Mouse (Mus musculus) MEL (cell line): Measurements from ENCODE around the gene Itpripl2. TPM values are rescaled to one million over a fixed set of nuclear protein-coding genes. Genes with fewer than 3 reads are reported as not detected.

ENCODE experiments used
- DNase-seq: peaks from one replicate; pipeline ENCODE4 v3.0.0; 2011; ENCODE audit warnings: low read depth, low spot score
- H3K27ac ChIP-seq: 2 replicates; pipeline ENCODE4 v1.5.1; 2012; ENCODE audit warnings: low read depth, mild to moderate bottlenecking, control low read depth, low read length, moderate library complexity; ENCODE audit not compliant: control insufficient read depth
- H3K27me3 ChIP-seq, 2 experiments: fragments of 150-350 bp in 1 of 2; sonication (generic) in 1 of 2; 2 replicates each; pipeline ENCODE4 v1.6.1; 2012; ENCODE audit warnings: low read length in 2 of 2, mild to moderate bottlenecking in 2 of 2, improper control_type of control experiment in 1 of 2, moderate library complexity in 1 of 2; ENCODE audit not compliant: insufficient read depth in 2 of 2, control insufficient read depth in 1 of 2
- H3K36me3 ChIP-seq, 2 experiments: 2 replicates each; pipeline ENCODE4 v1.6.1; 2012 to 2014; ENCODE audit warnings: low read length in 2 of 2, improper control_type of control experiment in 1 of 2, inconsistent platforms in 1 of 2, mild to moderate bottlenecking in 1 of 2; ENCODE audit not compliant: insufficient read depth in 2 of 2, control insufficient read depth in 1 of 2
- H3K4me1 ChIP-seq, 2 experiments: fragments of 150-350 bp in 1 of 2; sonication (generic) in 1 of 2; 2 replicates each; pipeline ENCODE4 v1.6.1; 2012; ENCODE audit warnings: low read length in 2 of 2, improper control_type of control experiment in 1 of 2, mild to moderate bottlenecking in 1 of 2; ENCODE audit not compliant: insufficient read depth in 2 of 2, control insufficient read depth in 1 of 2
- H3K4me3 ChIP-seq, 2 experiments: fragments of 150-350 bp in 1 of 2; sonication (generic) in 1 of 2; 2 replicates each; pipeline ENCODE4 v1.5.1; 2012; ENCODE audit warnings: low read depth in 2 of 2, low read length in 2 of 2, mild to moderate bottlenecking in 2 of 2, moderate library complexity in 2 of 2, control low read depth in 1 of 2, improper control_type of control experiment in 1 of 2; ENCODE audit not compliant: control insufficient read depth in 1 of 2, insufficient read depth in 1 of 2
- H3K79me2 ChIP-seq: 2 replicates; pipeline ENCODE4 v1.6.1; 2012; ENCODE audit warnings: mild to moderate bottlenecking, low read length, moderate library complexity; ENCODE audit not compliant: control insufficient read depth, poor library complexity, insufficient read depth
- H3K9ac ChIP-seq: 2 replicates; pipeline ENCODE4 v1.6.1; 2012; ENCODE audit warnings: low read depth, mild to moderate bottlenecking, control low read depth, low read length, moderate library complexity; ENCODE audit not compliant: control insufficient read depth, poor library complexity, severe bottlenecking
- H3K9me3 ChIP-seq: fragments of 150-350 bp; sonication (generic); replicated peaks from 2 replicates; pipeline ENCODE4 v1.6.1; 2012; ENCODE audit warnings: mild to moderate bottlenecking, low read length, improper control_type of control experiment, moderate library complexity; ENCODE audit not compliant: insufficient read depth
- CHD1 ChIP-seq: IDR thresholded peaks from 2 replicates; pipeline ENCODE4 v1.6.1; 2012; ENCODE audit warnings: low read depth, mild to moderate bottlenecking, inconsistent platforms, low read length, improper control_type of control experiment
- CHD2 ChIP-seq: IDR thresholded peaks from 2 replicates; pipeline ENCODE4 v1.6.1; 2011; ENCODE audit warnings: low read length, improper control_type of control experiment
- ELF1 ChIP-seq: IDR thresholded peaks from 2 replicates; pipeline ENCODE4 v1.6.1; 2014; ENCODE audit warnings: low read depth, mild to moderate bottlenecking, inconsistent platforms, low read length, improper control_type of control experiment, moderate library complexity
- EP300 ChIP-seq, 2 experiments: IDR thresholded peaks; 2 replicates each; pipeline ENCODE4 v1.6.1; 2011; ENCODE audit warnings: improper control_type of control experiment in 2 of 2, low read length in 2 of 2, low read depth in 1 of 2, mild to moderate bottlenecking in 1 of 2
- ETS1 ChIP-seq: IDR thresholded peaks from 2 replicates; pipeline ENCODE4 v1.6.1; 2012; ENCODE audit warnings: low read depth, mild to moderate bottlenecking, inconsistent platforms, low read length, improper control_type of control experiment, moderate library complexity
- MAX ChIP-seq: IDR thresholded peaks from 2 replicates; pipeline ENCODE4 v1.6.1; 2011; ENCODE audit warnings: low read length, improper control_type of control experiment
- MAZ ChIP-seq: IDR thresholded peaks from 2 replicates; pipeline ENCODE4 v1.6.1; 2012; ENCODE audit warnings: low read depth, mild to moderate bottlenecking, inconsistent platforms, low read length, improper control_type of control experiment
- MEF2A ChIP-seq: IDR thresholded peaks from 2 replicates; pipeline ENCODE4 v1.6.1; 2014; ENCODE audit warnings: low read depth, mild to moderate bottlenecking, inconsistent platforms, low read length, improper control_type of control experiment; ENCODE audit not compliant: poor library complexity, insufficient replicate concordance, severe bottlenecking; ENCODE audit errors: extremely low read depth
- MYB ChIP-seq: IDR thresholded peaks from 2 replicates; pipeline ENCODE4 v1.6.1; 2011; ENCODE audit warnings: mild to moderate bottlenecking, low read depth, low read length, improper control_type of control experiment
- NELFE ChIP-seq: IDR thresholded peaks from 2 replicates; pipeline ENCODE4 v1.6.1; 2011; ENCODE audit warnings: low read depth, low read length, improper control_type of control experiment
- NRF1 ChIP-seq: IDR thresholded peaks from 2 replicates; pipeline ENCODE4 v1.6.1; 2014; ENCODE audit warnings: low read depth, mild to moderate bottlenecking, inconsistent platforms, low read length, improper control_type of control experiment, moderate library complexity; ENCODE audit not compliant: poor library complexity, insufficient read depth, severe bottlenecking
- RAD21 ChIP-seq: IDR thresholded peaks from 2 replicates; pipeline ENCODE4 v1.6.1; 2011; ENCODE audit warnings: mild to moderate bottlenecking, low read depth, low read length, improper control_type of control experiment
- RCOR1 ChIP-seq: IDR thresholded peaks from 2 replicates; pipeline ENCODE4 v1.6.1; 2012; ENCODE audit warnings: low read depth, mild to moderate bottlenecking, inconsistent platforms, low read length, improper control_type of control experiment
- SIN3A ChIP-seq: IDR thresholded peaks from 2 replicates; pipeline ENCODE4 v1.6.1; 2012; ENCODE audit warnings: low read length, improper control_type of control experiment, inconsistent platforms
- TAL1 ChIP-seq: IDR thresholded peaks from 2 replicates; pipeline ENCODE4 v1.6.1; 2012; ENCODE audit warnings: mild to moderate bottlenecking, inconsistent platforms, low read length, moderate library complexity, mixed read lengths
- TCF12 ChIP-seq: IDR thresholded peaks from 2 replicates; pipeline ENCODE4 v1.6.1; 2014; ENCODE audit warnings: low read depth, mild to moderate bottlenecking, inconsistent platforms, low read length, improper control_type of control experiment, moderate library complexity
- USF2 ChIP-seq, 2 experiments: IDR thresholded peaks; 2 replicates each; pipeline ENCODE4 v1.6.1; 2011 to 2012; ENCODE audit warnings: improper control_type of control experiment in 2 of 2, low read length in 2 of 2, borderline replicate concordance in 1 of 2, inconsistent platforms in 1 of 2, low read depth in 1 of 2, mild to moderate bottlenecking in 1 of 2; ENCODE audit not compliant: insufficient read depth in 1 of 2
- ZC3H11A ChIP-seq: IDR thresholded peaks from 2 replicates; pipeline ENCODE4 v1.6.1; 2012; ENCODE audit warnings: low read depth, mild to moderate bottlenecking, inconsistent platforms, low read length, improper control_type of control experiment
- ZKSCAN1 ChIP-seq: IDR thresholded peaks from 2 replicates; pipeline ENCODE4 v1.6.1; 2012; ENCODE audit warnings: low read depth, mild to moderate bottlenecking, inconsistent platforms, low read length, improper control_type of control experiment, moderate library complexity
- ZMIZ1 ChIP-seq: IDR thresholded peaks from 2 replicates; pipeline ENCODE4 v1.6.1; 2012; ENCODE audit warnings: low read depth, mild to moderate bottlenecking, inconsistent platforms, low read length, improper control_type of control experiment, moderate library complexity
- ZNF384 ChIP-seq: IDR thresholded peaks from 2 replicates; pipeline ENCODE4 v1.6.1; 2012; ENCODE audit warnings: low read depth, mild to moderate bottlenecking, inconsistent platforms, low read length, improper control_type of control experiment
- polyA plus RNA-seq, 2 experiments: library from polyadenylated mRNA; stranded (reverse) in 1 of 2; unstranded in 1 of 2; fragments of >175 nt in 1 of 2; fragments of >200 nt in 1 of 2; gene quantifications; 2 replicates each; pipeline versions ENCODE4 v1.2.1 to v1.2.4; 2012; ENCODE audit warnings: low replicate concordance in 2 of 2, low read depth in 1 of 2; ENCODE audit not compliant: insufficient read length in 2 of 2, insufficient read depth in 1 of 2, missing spikeins in 1 of 2
- total RNA-seq: library from RNA; depleted of rRNA; stranded (reverse); fragments of 300-350 nt; gene quantifications from 2 replicates; pipeline ENCODE4 v1.2.3, GENCODE M21; 2012

The Itpripl2 gene
- total and polyA plus RNA-seq, 3 experiments = 4.3 to 4.8 TPM; not detected in 1

DNA sequence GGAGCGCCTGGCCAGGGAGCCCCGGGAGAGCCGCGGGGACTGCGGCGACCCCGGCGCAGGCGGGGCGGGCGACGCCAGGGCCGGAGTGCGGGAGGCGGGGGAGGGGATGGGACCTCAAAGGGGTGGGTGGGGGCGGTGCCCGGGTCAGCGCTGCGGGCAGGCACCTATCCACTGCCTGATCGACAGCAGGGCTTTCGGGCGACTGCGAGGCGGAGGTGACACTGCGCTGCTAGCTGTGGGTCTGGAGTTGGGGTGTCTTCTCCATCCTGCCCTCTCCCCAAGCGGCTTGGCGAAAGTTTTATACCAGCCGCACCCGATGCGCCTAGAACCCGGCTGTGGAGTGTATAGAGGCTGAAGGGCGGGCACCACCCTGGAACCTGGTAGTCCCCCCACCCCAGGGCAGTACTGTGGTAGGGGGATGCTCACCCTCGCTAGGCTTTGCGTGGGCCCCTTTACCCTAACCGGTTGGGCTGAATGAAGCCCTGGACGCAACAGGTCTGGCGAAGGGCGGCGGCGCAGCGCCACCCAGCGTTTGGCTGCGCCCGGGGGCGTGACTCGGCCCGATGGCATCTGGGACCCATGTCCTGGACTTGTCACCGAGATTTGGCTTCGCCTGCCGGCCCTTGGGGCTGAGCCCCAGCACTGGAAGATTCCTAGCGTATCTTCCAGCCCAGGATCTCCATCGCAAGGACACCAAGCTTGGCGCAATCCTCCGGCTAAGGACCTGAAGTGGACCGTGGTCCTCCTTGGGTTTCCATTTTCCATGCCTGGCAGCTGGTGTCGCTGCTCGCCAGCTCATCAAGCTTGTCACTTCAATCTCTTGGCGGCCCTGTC is 43.4 kb downstream of the Itpripl2 start, which contains the start of gene Syt17:
Gene Syt17, minus strand, starts transcription at position 89 of the 834 bp plus-strand sequence.
- H3K9me3 ChIP-seq = no peaks in the 10 kb centered on the region
- H3K27me3 ChIP-seq = no peaks in the 10 kb centered on the region
- DNase-seq = no peak
- no peak within 1 kb of the TSS for H3K27ac ChIP-seq
- TF ChIP-seq RCOR1 (no peak), ZNF384 (no peak), ETS1 (no peak), MAZ (no peak), NELFE (no peak), MAX (no peak), EP300 (IDR thresholded peaks at IDR 0.05; ENCODE audit: low read depth in 1 of 2, low read length in 2 of 2) (no peak), MEF2A (no peak), MYB (no peak), TAL1 (no peak), NRF1 (no peak), ELF1 (no peak), RAD21 (no peak), SIN3A (no peak), USF2 (IDR thresholded peaks at IDR 0.05; ENCODE audit: borderline replicate concordance in 1 of 2, insufficient read depth in 1 of 2, low read depth in 1 of 2, low read length in 2 of 2) (no peak), CHD1 (no peak)
- no peaks in the 10 kb centered on the region for H3K4me1 ChIP-seq
- no peak within 1 kb of the TSS for H3K4me3 ChIP-seq
- H3K36me3 ChIP-seq = no peaks in the 10 kb centered on the region
- no peak within 1 kb of the TSS for H3K9ac ChIP-seq
- no peaks in the 10 kb centered on the region for H3K79me2 ChIP-seq

DNA sequence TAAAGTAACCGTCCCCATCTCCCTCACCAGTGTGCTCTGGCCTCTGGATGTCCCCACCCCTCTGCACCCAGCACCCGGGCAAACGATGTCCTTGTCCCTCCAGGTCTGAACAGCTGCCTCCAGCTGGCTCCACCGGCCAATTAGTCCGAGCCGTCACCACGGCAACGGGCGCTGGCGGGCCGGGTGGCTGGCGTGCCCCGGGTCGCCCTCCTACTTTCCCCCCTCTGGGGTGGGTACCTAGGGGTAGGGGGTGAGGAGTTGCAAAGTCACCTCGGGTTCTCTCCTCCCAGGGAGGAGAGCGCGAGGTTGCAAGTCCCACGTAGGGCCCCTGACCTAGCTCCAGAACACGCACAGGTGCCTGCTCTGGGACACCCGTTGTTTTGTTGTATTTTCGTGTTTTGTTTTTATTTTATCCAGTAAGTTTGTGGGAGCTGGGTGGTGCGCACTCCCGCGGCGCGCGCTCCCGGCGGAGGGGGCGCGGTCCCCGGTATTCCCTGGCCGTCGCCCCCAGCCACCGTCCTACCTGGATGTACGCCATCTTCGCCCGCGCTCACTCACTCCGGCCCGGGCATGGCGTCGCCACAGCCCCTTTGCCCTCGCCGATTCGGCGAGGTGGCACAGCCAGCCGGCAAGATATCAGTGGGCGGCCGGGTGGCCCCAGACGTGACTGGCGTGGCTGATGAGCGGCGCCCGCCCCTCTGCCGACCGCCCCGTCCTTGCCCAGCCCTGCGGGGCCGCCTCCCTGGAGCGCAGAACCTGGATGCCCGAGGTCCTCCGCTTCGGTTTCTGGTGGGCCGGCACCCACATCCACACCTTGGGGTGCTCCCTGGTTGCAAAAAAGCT is 44.3 kb downstream of the Itpripl2 start:
- Histone ChIP-seq H3K27me3 (no peaks in the 10 kb centered on the region), H3K79me2 (no peaks in the 10 kb centered on the region), H3K4me3 (no peak overlapping the region), H3K9me3 (no peaks in the 10 kb centered on the region), H3K9ac (no peak overlapping the region), H3K4me1 (no peaks in the 10 kb centered on the region), H3K27ac (no peak overlapping the region), H3K36me3 (no peaks in the 10 kb centered on the region)
- TF ChIP-seq ZC3H11A = no peak
- no peak for TF ChIP-seq ZKSCAN1
- no peak for TF ChIP-seq TCF12
- TF ChIP-seq MYB = no peak
- TF ChIP-seq CHD2 = no peak
- TF ChIP-seq RAD21 = no peak
- TF ChIP-seq ZMIZ1 = no peak
- TF ChIP-seq EP300 (IDR thresholded peaks at IDR 0.05; ENCODE audit: low read depth in 1 of 2, low read length in 2 of 2) = no peak
- DNase-seq = no peak
